Mouse (Mus musculus) lung, adult 10 weeks (tissue): Measurements from ENCODE around the gene Hscb. TPM values are rescaled to one million over a fixed set of nuclear protein-coding genes. Genes with fewer than 3 reads are reported as not detected.

ENCODE experiments used
- polyA plus RNA-seq: library from polyadenylated mRNA; stranded (reverse); fragments of 350-450 nt; fragmentation: Illumina TruSeq; extraction: RNeasy Lipid Tissue Mini Kit (QIAGEN cat#74804); gene quantifications from one replicate; pipeline ENCODE4 v1.2.3, GENCODE M21; 2014; ENCODE audit warnings: low read depth, low replicate concordance; ENCODE audit not compliant: insufficient read depth

Gene Hscb
- 24.7 TPM for polyA plus RNA-seq

GRCm38 (mm10) chr5:110839678-110840365 lies at the start of gene Hscb, which contains the start of gene Chek2:
Gene Hscb, minus strand, starts transcription at chr5:110839777.
Gene Chek2, plus strand, starts transcription at chr5:110839979.

GRCm38 (mm10) chr5:110879584-110880374 lies 40.2 kb upstream of the Hscb start, which contains the start of gene Ttc28:
Gene Ttc28, plus strand, starts transcription at chr5:110879803.

GRCm38 (mm10) chr5:110809667-110810325 lies 29.8 kb downstream of the Hscb start, which contains the start of gene Ulk1:
Gene Ulk1, minus strand, starts transcription at chr5:110810097.

GRCm38 (mm10) chr5:110779998-110780760 lies 59.4 kb downstream of the Hscb start, which contains the start of gene Pus1:
Gene Pus1, minus strand, starts transcription at chr5:110780659.

Other genes with a start within 250 kb of the Hscb start
- 8.3 TPM for gene Noc4l, start 186.4 kb downstream of the Hscb start, polyA plus RNA-seq
- 10.1 TPM for gene Ddx51, start 186.3 kb downstream of the Hscb start, polyA plus RNA-seq
- 6.2 TPM for gene Ep400, start 69.1 kb downstream of the Hscb start, polyA plus RNA-seq
- gene Pus1, start 59.1 kb downstream of the Hscb start, polyA plus RNA-seq = 12.2 TPM
- gene Ulk1, start 29.7 kb downstream of the Hscb start, polyA plus RNA-seq = 11.7 TPM
- gene Chek2, start 202 bp upstream of the Hscb start, polyA plus RNA-seq = 3.2 TPM
- gene Ttc28, start 40.0 kb upstream of the Hscb start, polyA plus RNA-seq = 2.8 TPM